Mouse (Mus musculus) intestine, embryonic 14.5 days (tissue): ENCODE measurements around the gene Ror1. TPM values are rescaled to one million over a fixed set of nuclear protein-coding genes. Genes with fewer than 3 reads are reported as not detected.
A peak's percentile ranks its signal among the peaks of the same experiment; 100 is the strongest.

Experiments used
- ATAC-seq: fragments of 200-750 bp; cut with Nextera tagmentation; replicated peaks from 2 replicates; pipeline ENCODE4 v1.8.0; 2017; ENCODE audit warnings: low read depth, moderate number of reproducible peaks, moderate TSS enrichment, moderate library complexity; ENCODE audit not compliant: low FRiP score, low TSS enrichment
- DNase-seq: peaks from one replicate; pipeline ENCODE4 v3.0.0-alpha.2; 2018; ENCODE audit warnings: low spot score
- H3K27ac ChIP-seq: fragments of 300-500 bp; sonication (generic); 2 replicates; pipeline ENCODE4 v1.5.1; 2014; ENCODE audit warnings: low read depth, mild to moderate bottlenecking, control low read depth
- H3K27me3 ChIP-seq: fragments of 300-500 bp; sonication (generic); replicated peaks from 2 replicates; pipeline ENCODE4 v1.6.1; 2014; ENCODE audit warnings: low read length, control low read depth; ENCODE audit not compliant: control insufficient read depth, insufficient read depth
- H3K36me3 ChIP-seq: fragments of 300-500 bp; sonication (generic); 2 replicates; pipeline ENCODE4 v1.6.1; 2014; ENCODE audit warnings: low read length, control low read depth; ENCODE audit not compliant: control insufficient read depth, insufficient read depth
- H3K4me1 ChIP-seq: fragments of 300-500 bp; sonication (generic); replicated peaks from 2 replicates; pipeline ENCODE4 v1.6.1; 2014; ENCODE audit warnings: low read length, control low read depth, mixed read lengths; ENCODE audit not compliant: control insufficient read depth, insufficient read depth
- H3K4me2 ChIP-seq: fragments of 300-500 bp; sonication (generic); 2 replicates; pipeline ENCODE4 v1.6.1; 2014; ENCODE audit warnings: low read length
- H3K4me3 ChIP-seq: fragments of 300-500 bp; sonication (generic); 2 replicates; pipeline ENCODE4 v1.5.1; 2014; ENCODE audit warnings: low read depth, low read length, control low read depth, mixed read lengths
- H3K9ac ChIP-seq: fragments of 300-500 bp; sonication (generic); 2 replicates; pipeline ENCODE4 v1.6.1; 2014; ENCODE audit warnings: mild to moderate bottlenecking, low read length
- H3K9me3 ChIP-seq: fragments of 300-500 bp; sonication (generic); 2 replicates; pipeline ENCODE4 v1.6.1; 2016; ENCODE audit warnings: low read length, control low read depth; ENCODE audit not compliant: control insufficient read depth
- WGBS: fragments of 180-500 bp; shearing (Covaris S2); extraction: QIAGEN DNeasy Blood & Tissue Kit; methylation state at CpG from one replicate; pipeline ENCODE4 v1.1.7; 2014; 5-methylcytosine and 5-hydroxymethylcytosine counted together
- polyA plus RNA-seq: library from polyadenylated mRNA; unstranded; fragments of >200 nt; fragmentation: Nextera tagmentation; extraction: Ambion mirVana; gene quantifications from 2 replicates; pipeline ENCODE4 v1.2.1, GENCODE M21; 2014

Gene Ror1
- polyA plus RNA-seq, 1 experiment from 2014 or later: 12.1 TPM

DNA sequence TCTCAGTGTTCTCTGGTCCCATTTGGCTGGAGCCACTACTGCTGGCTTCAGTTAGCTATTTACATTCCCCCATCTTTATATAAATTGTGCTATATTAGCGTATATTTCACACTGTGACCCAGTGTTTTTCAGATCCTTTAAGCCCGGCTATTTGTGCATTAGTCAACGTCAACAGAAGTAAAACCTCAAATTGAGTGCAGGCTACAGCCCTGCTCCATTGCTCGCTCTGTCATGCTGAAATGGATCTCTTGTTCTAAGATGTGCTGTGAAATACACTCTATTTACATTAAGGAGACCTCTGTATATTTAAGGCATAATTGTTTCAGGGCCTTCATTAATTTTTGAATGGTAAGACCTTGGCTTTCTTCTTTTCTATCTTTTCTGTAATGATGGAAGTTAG is 192.2 kb downstream of the Ror1 start:
- Histone ChIP-seq H3K9me3 (no peaks in the 10 kb centered on the region), H3K4me1 (peaks cover 28% of the 10 kb centered on the region), H3K36me3 (no peaks in the 10 kb centered on the region), H3K9ac (no peak overlapping the region), H3K27ac (0 out of 2 replicates have a peak overlapping the region, but pooled peaks have one; percentile 27), H3K27me3 (no peaks in the 10 kb centered on the region), H3K4me2 (no peak overlapping the region), H3K4me3 (no peak overlapping the region)
- ATAC-seq: no peak
- DNase-seq: peak; percentile 38
- 43% methylated on average over 4 of the region's 4 CpGs for WGBS

DNA sequence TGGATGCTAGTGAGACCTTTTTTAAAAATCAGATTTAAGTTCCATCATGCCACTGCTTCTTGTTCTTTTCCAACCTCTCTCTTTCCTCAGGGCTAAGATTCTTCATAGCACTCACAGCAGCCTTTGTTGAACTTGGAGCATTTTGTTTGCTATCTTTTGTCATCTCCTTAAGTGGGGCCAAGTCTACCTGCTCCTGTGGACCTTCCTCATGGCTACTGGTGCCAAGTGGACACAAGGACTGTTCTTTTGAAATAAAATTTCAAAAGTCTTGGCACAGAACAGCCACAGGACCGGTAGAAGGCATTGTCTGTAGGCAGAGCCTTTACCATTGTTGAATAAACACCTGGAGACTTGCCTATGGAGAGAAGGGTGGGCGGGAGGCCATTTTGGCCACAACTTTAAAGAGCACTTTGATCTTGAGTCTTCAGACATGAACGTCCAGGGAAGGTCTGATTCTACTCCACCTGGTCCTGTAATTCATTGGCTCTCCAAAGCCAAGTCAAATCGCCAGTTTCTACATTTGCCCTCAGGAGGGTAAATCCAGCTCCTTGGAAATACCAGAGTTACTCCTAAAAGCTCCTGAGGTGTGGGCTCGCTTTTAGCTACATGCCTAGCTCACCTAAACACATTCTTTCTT is 195.5 kb downstream of the Ror1 start:
- Histone ChIP-seq H3K4me2 (no peak overlapping the region), H3K36me3 (no peaks in the 10 kb centered on the region), H3K27me3 (no peaks in the 10 kb centered on the region), H3K9me3 (no peaks in the 10 kb centered on the region), H3K9ac (no peak overlapping the region), H3K4me3 (no peak overlapping the region), H3K4me1 (peaks cover 18% of the 10 kb centered on the region), H3K27ac (no peak overlapping the region)
- DNase-seq (no peak), ATAC-seq (no peak)
- WGBS: 74% methylated on average over 5 of the region's 5 CpGs

DNA sequence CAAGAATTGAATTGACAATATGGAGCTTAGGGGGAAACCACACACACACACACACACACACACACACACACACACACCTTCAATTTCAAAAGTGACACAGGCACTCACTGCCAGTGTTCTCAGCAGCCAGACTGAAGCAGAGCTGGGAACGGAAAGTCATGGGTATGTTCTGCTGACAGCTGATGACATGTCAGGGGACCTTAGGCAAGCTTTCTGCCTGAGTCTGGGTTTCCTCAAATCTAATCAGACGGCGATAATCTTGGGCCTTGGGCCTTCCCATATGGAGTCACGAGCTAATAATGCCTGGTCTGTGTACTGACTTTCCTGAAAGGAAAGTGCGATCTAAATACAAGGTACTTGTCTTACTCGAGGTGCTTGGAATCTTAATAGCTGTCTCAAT is 202.1 kb downstream of the Ror1 start:
- DNase-seq (no peak), ATAC-seq (no peak)
- Histone ChIP-seq H3K27me3 (no peaks in the 10 kb centered on the region), H3K9me3 (no peaks in the 10 kb centered on the region), H3K27ac (no peak overlapping the region), H3K9ac (no peak overlapping the region), H3K4me3 (no peak overlapping the region), H3K4me2 (no peak overlapping the region), H3K4me1 (peaks cover 4% of the 10 kb centered on the region), H3K36me3 (no peaks in the 10 kb centered on the region)
- 37% methylated on average over 6 of the region's 6 CpGs for WGBS

DNA sequence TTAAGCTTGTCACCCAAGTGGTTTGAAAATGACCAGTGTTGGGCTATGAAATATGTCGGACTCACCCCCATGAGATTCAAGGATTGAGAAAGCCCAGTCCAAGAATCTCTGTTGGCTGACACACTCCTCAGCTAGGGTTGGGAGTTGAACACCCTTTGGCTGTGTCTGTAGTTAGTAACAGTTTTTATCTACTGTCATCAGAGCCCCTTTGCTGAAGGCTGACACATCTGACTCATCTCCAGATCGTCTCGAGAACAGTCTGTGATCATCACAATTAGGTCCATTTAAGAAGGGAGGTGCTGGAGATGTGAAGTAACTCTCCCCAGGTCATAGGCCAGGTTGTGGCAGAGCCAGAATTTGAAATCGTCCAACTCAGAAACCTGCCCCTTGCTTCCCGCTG is 203.0 kb downstream of the Ror1 start:
- Histone ChIP-seq H3K9me3 (no peaks in the 10 kb centered on the region), H3K4me3 (no peak overlapping the region), H3K4me1 (peaks cover 4% of the 10 kb centered on the region), H3K27me3 (no peaks in the 10 kb centered on the region), H3K27ac (no peak overlapping the region), H3K9ac (no peak overlapping the region), H3K36me3 (no peaks in the 10 kb centered on the region), H3K4me2 (no peak overlapping the region)
- DNase-seq (no peak), ATAC-seq (no peak)
- 75% methylated on average over 5 of the region's 5 CpGs for WGBS

DNA sequence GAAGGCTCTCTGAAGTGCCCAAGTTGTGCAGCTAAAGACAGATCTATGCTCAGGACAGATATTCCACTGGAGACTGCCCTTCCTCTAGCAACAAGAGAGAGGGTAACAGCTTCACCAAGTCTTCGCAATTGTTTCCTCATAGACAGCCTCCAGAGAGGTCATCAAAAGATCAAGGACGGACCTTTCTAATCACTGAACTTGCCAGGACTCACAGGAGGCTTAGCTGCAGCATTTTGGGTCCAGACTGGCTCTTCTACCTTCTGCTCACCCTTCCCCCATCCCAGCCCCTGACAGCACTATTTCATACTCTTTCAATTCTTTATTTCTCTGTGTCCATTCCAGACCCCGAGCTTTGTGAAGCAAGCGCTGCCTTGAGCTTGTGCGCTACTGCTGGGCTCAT is 204.6 kb downstream of the Ror1 start:
- Histone ChIP-seq H3K27me3 (no peaks in the 10 kb centered on the region), H3K4me2 (no peak overlapping the region), H3K36me3 (no peaks in the 10 kb centered on the region), H3K9me3 (no peaks in the 10 kb centered on the region), H3K4me1 (peaks cover 4% of the 10 kb centered on the region), H3K9ac (no peak overlapping the region), H3K4me3 (no peak overlapping the region), H3K27ac (no peak overlapping the region)
- WGBS: 45% methylated on average over 5 of the region's 5 CpGs
- DNase-seq (no peak), ATAC-seq (no peak)

DNA sequence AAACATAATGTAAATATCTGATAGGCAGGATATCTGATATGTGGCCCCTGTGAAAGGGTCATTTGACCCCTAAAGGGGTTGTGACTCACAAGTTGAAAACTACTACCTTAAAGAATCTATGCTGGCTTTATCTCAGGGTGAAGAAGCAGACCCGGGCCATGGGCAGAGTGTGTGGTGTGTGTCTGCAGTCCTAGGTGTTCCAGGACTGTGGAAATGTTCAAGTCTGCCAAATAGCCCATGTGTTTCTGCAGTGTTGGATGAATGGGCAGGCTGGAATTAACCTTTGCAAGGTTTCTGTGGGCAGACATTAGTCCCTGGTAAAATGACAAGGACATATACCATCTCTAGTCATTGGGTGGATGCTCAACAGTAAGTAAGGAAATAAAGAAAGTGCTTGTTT is 205.8 kb downstream of the Ror1 start:
- WGBS: 76% methylated on average over 1 of the region's 1 CpGs
- DNase-seq (no peak), ATAC-seq (no peak)
- H3K9me3 ChIP-seq: no peaks in the 10 kb centered on the region
- no peaks in the 10 kb centered on the region for H3K36me3 ChIP-seq
- H3K4me2 ChIP-seq: no peak overlapping the region
- H3K4me3 ChIP-seq: no peak overlapping the region
- H3K4me1 ChIP-seq: peaks cover 4% of the 10 kb centered on the region
- no peaks in the 10 kb centered on the region for H3K27me3 ChIP-seq
- H3K27ac ChIP-seq: no peak overlapping the region
- H3K9ac ChIP-seq: no peak overlapping the region

DNA sequence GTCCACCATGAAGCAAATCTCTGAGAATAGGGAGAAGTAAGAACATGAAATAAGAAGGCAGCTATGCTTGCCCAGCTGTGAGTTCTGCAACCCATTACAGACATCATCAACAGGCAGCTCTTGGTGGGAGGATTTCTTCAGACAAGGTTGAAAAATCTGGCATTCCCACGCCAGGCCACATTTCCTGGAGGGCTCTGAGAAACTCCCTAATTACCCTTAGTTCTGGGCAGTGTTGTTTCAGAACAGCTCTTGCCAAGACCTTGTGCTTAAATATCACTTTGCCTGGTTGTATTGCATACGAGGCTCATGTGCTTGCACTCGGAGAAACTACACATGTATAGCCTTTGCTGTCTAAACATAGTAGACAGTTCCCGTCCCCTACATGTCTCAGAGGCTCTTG is 211.8 kb downstream of the Ror1 start:
- Histone ChIP-seq H3K36me3 (no peaks in the 10 kb centered on the region), H3K9me3 (no peaks in the 10 kb centered on the region), H3K9ac (no peak overlapping the region), H3K27ac (peak overlapping the region; percentile 27; the same call in 1 of the 2 replicates), H3K27me3 (no peaks in the 10 kb centered on the region), H3K4me3 (no peak overlapping the region), H3K4me1 (no peaks in the 10 kb centered on the region; the same call in 1 of the 2 replicates), H3K4me2 (no peak overlapping the region)
- WGBS: 44% methylated on average over 4 of the region's 4 CpGs
- DNase-seq (no peak), ATAC-seq (no peak)

DNA sequence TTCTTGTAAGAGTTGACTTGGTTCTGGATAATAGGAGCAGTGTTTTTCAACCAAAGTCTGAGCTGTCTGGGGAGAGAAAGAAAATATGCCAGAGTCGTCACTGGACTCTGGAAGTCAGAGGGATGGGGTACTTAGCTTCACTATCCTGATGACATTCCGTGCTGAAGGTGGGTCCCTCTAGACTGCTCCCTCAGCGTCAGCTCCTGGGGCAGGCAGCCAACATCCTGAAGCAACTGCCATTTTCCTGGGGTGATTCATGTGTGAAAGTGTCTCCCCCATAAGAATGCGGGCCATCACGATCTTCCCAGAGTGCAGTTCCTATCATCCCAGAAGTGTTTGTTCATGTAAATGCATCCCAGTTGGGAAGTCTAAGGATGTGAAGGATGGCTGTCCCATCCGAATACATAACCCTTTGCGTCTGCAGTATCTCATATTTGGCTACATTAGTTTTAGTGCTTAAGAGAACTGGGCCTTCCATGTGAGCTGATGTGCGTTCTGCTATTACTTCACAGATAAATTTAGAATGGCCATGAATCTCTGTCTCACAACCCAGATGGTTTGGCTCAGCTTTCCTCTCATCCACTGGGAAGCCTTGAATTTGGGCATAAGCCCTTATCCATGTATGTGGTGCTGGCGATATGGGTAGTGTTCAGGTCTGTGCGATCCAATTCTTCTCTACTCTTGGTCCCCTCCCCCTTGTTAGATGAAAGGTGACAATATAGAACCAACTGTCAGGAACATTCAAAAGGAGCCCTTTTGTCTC is 216.4 kb downstream of the Ror1 start:
- Histone ChIP-seq H3K9ac (no peak overlapping the region), H3K4me1 (peaks cover 11% of the 10 kb centered on the region; the same call in 1 of the 2 replicates), H3K9me3 (no peaks in the 10 kb centered on the region), H3K27me3 (no peaks in the 10 kb centered on the region), H3K4me2 (no peak overlapping the region), H3K36me3 (no peaks in the 10 kb centered on the region), H3K27ac (peak overlapping the region; percentile 47), H3K4me3 (no peak overlapping the region)
- 50% methylated on average over 10 of the region's 10 CpGs for WGBS
- DNase-seq (peak; percentile 67), ATAC-seq (peak; percentile 87)

DNA sequence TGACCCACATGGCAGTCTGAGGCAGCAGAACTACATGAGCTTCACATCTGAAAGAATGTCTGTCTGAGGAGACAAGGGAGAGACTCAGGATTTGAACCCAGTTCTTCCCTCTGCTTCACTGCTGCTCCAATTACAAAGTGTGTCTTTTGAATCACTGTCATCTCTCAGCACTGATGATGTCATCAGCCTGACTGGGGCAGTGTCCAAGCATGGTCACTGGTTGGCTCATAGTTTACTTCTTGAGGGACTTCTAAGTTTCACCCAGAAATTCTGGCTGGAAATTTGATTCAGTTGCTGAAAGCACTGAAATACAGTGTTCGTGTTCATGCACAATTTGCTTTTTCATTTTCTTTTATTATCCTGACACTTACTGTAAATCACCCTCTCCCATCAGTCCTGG is 219.5 kb downstream of the Ror1 start:
- Histone ChIP-seq H3K27me3 (no peaks in the 10 kb centered on the region), H3K9ac (no peak overlapping the region), H3K4me2 (no peak overlapping the region), H3K4me1 (peaks cover 11% of the 10 kb centered on the region; the same call in 1 of the 2 replicates), H3K36me3 (no peaks in the 10 kb centered on the region), H3K27ac (peak overlapping the region; percentile 73), H3K9me3 (no peaks in the 10 kb centered on the region), H3K4me3 (no peak overlapping the region)
- DNase-seq (no peak), ATAC-seq (no peak)
- 36% methylated on average over 1 of the region's 1 CpGs for WGBS
